Mouse (Mus musculus) hematopoietic stem cell, adult 5-6 weeks (primary cell): ENCODE data around the gene Hnf4a. TPM values are rescaled to one million over a fixed set of nuclear protein-coding genes. Genes with fewer than 3 reads are reported as not detected.

Experiments
- ATAC-seq, 2 experiments: fragments of 125-278 bp in 1 of 2; replicated peaks in 1 of 2; 2 replicates each; pipeline ENCODE4 v1.8.0; 2016 to 2017; ENCODE audit warnings: inconsistent platforms in 2 of 2, mild to moderate bottlenecking in 2 of 2, moderate number of reproducible peaks in 2 of 2, low read depth in 1 of 2, moderate TSS enrichment in 1 of 2; ENCODE audit not compliant: low FRiP score in 2 of 2, poor library complexity in 2 of 2, severe bottlenecking in 2 of 2, insufficient read depth in 1 of 2, low TSS enrichment in 1 of 2
- total RNA-seq: library from RNA; stranded (forward); fragments of 172-1452, 232-1000 nt; gene quantifications from 2 replicates; pipeline ENCODE4 v1.2.3, GENCODE M21; 2017

The Hnf4a gene
- total RNA-seq, 1 experiment from 2014 or later = 12.3 TPM

GRCm38 (mm10) chr2:163538410-163538809 lies 31.8 kb downstream of the Hnf4a start:
- ATAC-seq = no peak

- ATAC-seq = no peak
Measured at GRCm38 (mm10) chr2:163539321-163540040, 32.9 kb downstream of the Hnf4a start.

GRCm38 (mm10) chr2:163540231-163541117 lies 33.9 kb downstream of the Hnf4a start:
- ATAC-seq = no peak

GRCm38 (mm10) chr2:163541568-163542182 lies 35.1 kb downstream of the Hnf4a start:
- ATAC-seq = no peak

GRCm38 (mm10) chr2:163542674-163543073 lies 36.1 kb downstream of the Hnf4a start:
- no peak for ATAC-seq

- no peak for ATAC-seq
Measured at GRCm38 (mm10) chr2:163546623-163547318, 40.2 kb downstream of the Hnf4a start.

- no peak for ATAC-seq
Measured at GRCm38 (mm10) chr2:163548822-163549221, 42.2 kb downstream of the Hnf4a start.

- no peak for ATAC-seq
Measured at GRCm38 (mm10) chr2:163549786-163550185, 43.2 kb downstream of the Hnf4a start.

- peak; percentile 66 to 68 for ATAC-seq
Measured at GRCm38 (mm10) chr2:163552518-163552929, 45.9 kb downstream of the Hnf4a start.

GRCm38 (mm10) chr2:163554425-163554982 lies 47.9 kb downstream of the Hnf4a start:
- no peak for ATAC-seq

- ATAC-seq = no peak
Measured at GRCm38 (mm10) chr2:163554996-163555395, 48.4 kb downstream of the Hnf4a start.

- ATAC-seq = no peak
Measured at GRCm38 (mm10) chr2:163555417-163555816, 48.8 kb downstream of the Hnf4a start.

- ATAC-seq = no peak
Measured at GRCm38 (mm10) chr2:163558548-163558947, 51.9 kb downstream of the Hnf4a start.

- ATAC-seq = no peak
Measured at GRCm38 (mm10) chr2:163559236-163559635, 52.6 kb downstream of the Hnf4a start.

- no peak for ATAC-seq
Measured at GRCm38 (mm10) chr2:163560247-163560646, 53.6 kb downstream of the Hnf4a start.

- no peak for ATAC-seq
Measured at GRCm38 (mm10) chr2:163561258-163561948, 54.8 kb downstream of the Hnf4a start.

- no peak for ATAC-seq
Measured at GRCm38 (mm10) chr2:163564646-163565045, 58.0 kb downstream of the Hnf4a start.
